Mouse (Mus musculus): ENCODE data around the gene Hoxc9. TPM values are rescaled to one million over a fixed set of nuclear protein-coding genes. Genes with fewer than 3 reads are reported as not detected.

Gene Hoxc9
- polyA plus RNA-seq (2015; fragmentation: Nextera tagmentation; extraction: Ambion mirVana): 0.16 and 0.31 TPM in 2 replicates

DNA sequence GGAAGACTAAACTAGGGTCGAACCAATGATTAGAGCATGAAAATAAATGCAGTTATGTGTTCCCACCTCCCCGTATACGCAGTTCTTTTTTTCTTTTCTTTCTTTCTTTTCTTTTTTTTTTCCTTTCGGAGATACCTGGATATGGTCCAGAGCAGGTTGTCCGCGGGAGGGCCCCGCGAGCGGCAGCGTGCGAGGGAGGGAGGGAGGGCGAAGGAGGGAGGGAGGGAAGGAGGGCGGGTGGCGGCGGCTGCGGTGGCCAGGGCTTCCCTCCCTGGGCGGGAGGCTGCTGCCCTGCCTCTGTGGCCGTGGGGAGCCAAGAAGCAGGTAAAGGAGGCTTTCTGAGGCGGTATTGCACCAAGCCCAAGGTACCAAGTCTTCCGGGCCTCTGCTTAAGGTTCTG, at the start of gene Hoxc9:
Hoxc9 (plus strand) TSS at position 269 of the 400 bp plus-strand sequence.
- Histone ChIP-seq H3K27me3 (replicated peaks; ENCODE audit: control insufficient read depth, insufficient read depth, low read length) (peaks cover 78% of the 10 kb centered on the region), H3K27ac (ENCODE audit: low read depth, low read length) (no peak within 1 kb of the TSS)

DNA sequence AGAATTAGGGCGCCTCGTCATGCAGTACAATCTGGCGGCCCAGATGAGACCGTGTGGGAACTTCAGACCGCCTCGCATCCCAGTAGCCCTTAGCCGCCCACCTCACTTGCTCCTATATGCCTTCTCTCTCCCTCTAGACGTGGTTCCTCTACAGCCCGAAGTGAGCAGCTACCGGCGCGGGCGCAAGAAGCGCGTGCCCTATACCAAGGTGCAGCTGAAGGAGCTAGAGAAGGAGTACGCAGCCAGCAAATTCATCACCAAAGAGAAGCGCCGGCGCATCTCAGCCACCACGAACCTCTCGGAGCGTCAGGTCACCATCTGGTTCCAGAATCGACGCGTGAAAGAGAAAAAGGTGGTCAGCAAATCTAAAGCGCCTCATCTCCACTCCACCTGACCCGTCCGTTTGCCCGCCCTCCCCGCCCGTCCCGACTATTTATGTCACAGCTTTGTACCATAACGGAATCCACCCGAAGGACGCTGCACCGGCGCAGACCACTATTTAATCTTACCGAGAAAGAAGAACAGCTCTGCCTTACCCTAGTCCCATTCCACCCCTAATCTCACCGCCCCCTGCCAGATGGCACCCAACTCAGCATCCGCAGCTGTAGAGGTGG, 49.1 kb upstream of the Hoxc9 start:
- Histone ChIP-seq H3K27ac (ENCODE audit: low read depth, low read length) (no peak overlapping the region), H3K4me3 (ENCODE audit: low read length) (no peak overlapping the region), H3K9me3 (ENCODE audit: control insufficient read depth, low read length) (no peaks in the 10 kb centered on the region; the same call in 1 of the 2 replicates), H3K9ac (ENCODE audit: low read depth, low read length) (no peak overlapping the region), H3K4me1 (ENCODE audit: control insufficient read depth, insufficient read depth, low read depth, low read length) (no peaks in the 10 kb centered on the region), H3K27me3 (replicated peaks; ENCODE audit: control insufficient read depth, insufficient read depth, low read length) (peaks cover 84% of the 10 kb centered on the region), H3K4me2 (ENCODE audit: low read length) (no peak overlapping the region), H3K36me3 (ENCODE audit: control insufficient read depth, insufficient read depth, low read length) (no peaks in the 10 kb centered on the region)
- no peak for ATAC-seq
- WGBS: under 1% methylated on average over 37 of the region's 40 CpGs

More for the DNA sequence above, at the start of gene Hoxc9:
- Histone ChIP-seq H3K9me3 (ENCODE audit: control insufficient read depth, low read length) (0 out of 2 replicates have a peak, but pooled peaks cover 2% of the 10 kb centered on the region), H3K4me1 (ENCODE audit: control insufficient read depth, insufficient read depth, low read depth, low read length) (no peaks in the 10 kb centered on the region), H3K9ac (ENCODE audit: low read depth, low read length) (no peak within 1 kb of the TSS), H3K36me3 (ENCODE audit: control insufficient read depth, insufficient read depth, low read length) (no peaks in the 10 kb centered on the region), H3K4me2 (ENCODE audit: low read length) (no peak within 1 kb of the TSS), H3K4me3 (ENCODE audit: low read length) (no peak within 1 kb of the TSS)
- no peak for ATAC-seq
- 1% methylated on average over 20 of the region's 20 CpGs for WGBS

DNA sequence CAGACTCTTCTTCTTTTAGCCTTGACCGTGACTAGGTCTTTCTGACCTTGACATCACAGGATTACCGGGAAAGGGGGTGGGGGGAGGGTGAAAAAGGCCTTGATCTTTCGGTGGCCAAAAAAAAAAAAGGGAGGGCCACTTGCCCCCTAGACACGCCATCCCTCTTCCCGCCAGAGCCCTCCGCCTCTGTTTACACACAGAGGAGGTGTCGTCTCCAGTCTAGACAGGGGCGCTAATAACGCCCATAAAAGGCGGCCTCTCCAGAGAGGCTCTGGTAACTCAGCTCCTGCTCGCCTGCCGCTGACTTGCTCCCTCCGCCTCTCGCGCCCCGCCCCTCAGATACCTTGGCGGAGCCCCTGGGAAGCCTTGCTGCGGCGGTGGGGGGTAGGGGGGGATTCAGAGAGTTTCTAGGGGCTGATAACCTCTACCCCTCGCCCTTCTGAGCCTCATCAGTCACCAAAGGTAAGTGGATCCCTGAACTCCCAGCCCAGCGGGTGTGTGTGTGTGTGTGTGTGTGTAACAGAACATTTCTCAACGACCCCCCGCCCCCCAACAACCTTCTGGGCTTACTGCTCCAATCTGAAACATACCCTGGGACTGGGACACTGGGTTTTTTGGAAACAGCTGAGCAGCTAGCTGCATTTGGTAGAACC, 44.4 kb upstream of the Hoxc9 start:
- Histone ChIP-seq H3K9ac (ENCODE audit: low read depth, low read length) (no peak overlapping the region), H3K4me1 (ENCODE audit: control insufficient read depth, insufficient read depth, low read depth, low read length) (no peaks in the 10 kb centered on the region), H3K36me3 (ENCODE audit: control insufficient read depth, insufficient read depth, low read length) (no peaks in the 10 kb centered on the region), H3K27me3 (replicated peaks; ENCODE audit: control insufficient read depth, insufficient read depth, low read length) (peaks cover 82% of the 10 kb centered on the region), H3K4me3 (ENCODE audit: low read length) (no peak overlapping the region), H3K4me2 (ENCODE audit: low read length) (no peak overlapping the region), H3K27ac (ENCODE audit: low read depth, low read length) (no peak overlapping the region), H3K9me3 (ENCODE audit: control insufficient read depth, low read length) (no peaks in the 10 kb centered on the region; the same call in 1 of the 2 replicates)
- ATAC-seq: no peak
- WGBS: 2% methylated on average over 22 of the region's 23 CpGs

DNA sequence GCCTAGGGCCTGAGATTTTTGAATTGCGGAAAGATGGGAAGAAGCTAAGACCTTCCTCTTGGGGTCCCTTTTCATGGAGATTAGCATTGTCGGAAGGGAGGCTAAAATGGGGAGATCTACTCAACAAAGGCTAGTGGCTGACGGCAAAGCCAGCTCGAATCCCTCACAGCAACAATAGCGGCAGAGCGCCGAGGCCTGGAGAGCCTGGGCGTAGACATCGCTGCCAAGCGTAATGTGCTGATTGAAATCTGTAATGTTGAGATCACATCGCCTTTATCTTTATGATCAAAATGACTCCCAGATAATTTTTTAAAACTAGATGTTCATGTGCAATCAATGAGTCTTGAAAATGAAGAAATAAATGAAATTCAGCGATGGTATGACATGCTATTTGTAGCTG, 41.8 kb upstream of the Hoxc9 start:
- no peak for ATAC-seq
- Histone ChIP-seq H3K4me3 (ENCODE audit: low read length) (no peak overlapping the region), H3K9ac (ENCODE audit: low read depth, low read length) (no peak overlapping the region), H3K27ac (ENCODE audit: low read depth, low read length) (no peak overlapping the region), H3K4me2 (ENCODE audit: low read length) (no peak overlapping the region), H3K4me1 (ENCODE audit: control insufficient read depth, insufficient read depth, low read depth, low read length) (no peaks in the 10 kb centered on the region), H3K36me3 (ENCODE audit: control insufficient read depth, insufficient read depth, low read length) (no peaks in the 10 kb centered on the region), H3K9me3 (ENCODE audit: control insufficient read depth, low read length) (no peaks in the 10 kb centered on the region), H3K27me3 (replicated peaks; ENCODE audit: control insufficient read depth, insufficient read depth, low read length) (peaks cover 83% of the 10 kb centered on the region)
- 1% methylated on average over 12 of the region's 12 CpGs for WGBS

DNA sequence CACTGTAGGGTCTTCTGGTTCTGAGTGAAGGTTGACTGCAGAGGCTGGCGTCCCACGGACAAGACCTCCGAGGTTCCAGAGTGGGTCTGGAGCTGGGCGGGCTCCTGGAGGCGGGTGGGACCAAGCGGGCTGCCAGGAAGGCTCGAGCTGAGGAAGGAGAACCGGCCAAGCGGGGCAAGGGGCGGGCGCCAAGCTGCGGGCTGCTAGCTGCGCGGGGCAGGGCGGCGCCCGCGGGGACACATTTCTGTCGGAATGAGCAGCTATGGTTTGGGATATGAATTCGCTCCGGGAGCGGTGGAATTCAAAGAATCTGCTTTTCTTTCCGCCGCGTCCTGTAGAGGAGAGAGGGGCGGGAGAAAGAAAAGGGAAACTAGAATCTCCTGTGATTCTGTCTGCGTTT, 41.3 kb upstream of the Hoxc9 start:
- 0% methylated on average over 27 of the region's 27 CpGs for WGBS
- H3K27me3 ChIP-seq (replicated peaks; ENCODE audit: control insufficient read depth, insufficient read depth, low read length): peaks cover 84% of the 10 kb centered on the region
- no peaks in the 10 kb centered on the region for H3K36me3 ChIP-seq (ENCODE audit: control insufficient read depth, insufficient read depth, low read length)
- H3K4me1 ChIP-seq (ENCODE audit: control insufficient read depth, insufficient read depth, low read depth, low read length): no peaks in the 10 kb centered on the region
- H3K4me2 ChIP-seq (ENCODE audit: low read length): no peak overlapping the region
- no peak overlapping the region for H3K4me3 ChIP-seq (ENCODE audit: low read length)
- ATAC-seq: no peak
- no peak overlapping the region for H3K9ac ChIP-seq (ENCODE audit: low read depth, low read length)
- no peak overlapping the region for H3K27ac ChIP-seq (ENCODE audit: low read depth, low read length)
- H3K9me3 ChIP-seq (ENCODE audit: control insufficient read depth, low read length): no peaks in the 10 kb centered on the region

DNA sequence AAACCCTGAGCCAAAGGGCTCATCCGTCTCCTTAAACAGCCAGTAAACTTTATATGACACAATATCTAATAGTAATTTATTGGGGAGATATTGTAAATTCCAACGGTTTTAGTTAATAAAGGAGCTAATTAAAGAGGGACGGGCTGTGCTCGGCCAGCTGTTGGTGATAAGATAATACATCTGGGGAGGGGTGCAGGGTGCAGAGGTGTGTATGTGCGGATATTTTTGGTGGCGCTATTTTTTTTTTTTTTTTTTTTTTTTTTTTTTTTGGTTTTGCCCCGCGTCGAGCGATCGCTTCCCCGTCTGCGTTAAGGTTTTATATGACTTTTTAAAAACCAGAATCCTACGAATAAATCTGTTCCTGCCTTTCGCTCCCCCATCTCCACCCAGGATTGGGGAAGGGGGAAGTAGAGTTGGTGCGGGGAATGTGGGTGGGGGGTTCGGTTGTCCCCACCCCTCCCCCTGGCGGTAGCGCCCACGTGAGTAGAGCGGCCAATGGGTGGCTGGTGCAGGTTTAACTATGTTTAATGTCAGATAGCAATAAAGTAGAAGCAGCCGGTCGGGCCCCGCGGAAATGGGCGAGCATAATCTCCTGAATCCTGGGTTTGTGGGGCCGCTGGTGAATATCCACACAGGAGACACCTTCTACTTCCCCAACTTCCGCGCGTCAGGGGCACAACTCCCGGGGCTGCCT, 39.8 kb upstream of the Hoxc9 start, which contains the start of gene Hoxc12:
Hoxc12 (plus strand) TSS at position 479 of the 694 bp plus-strand sequence.
- Histone ChIP-seq H3K9me3 (ENCODE audit: control insufficient read depth, low read length) (no peaks in the 10 kb centered on the region), H3K4me1 (ENCODE audit: control insufficient read depth, insufficient read depth, low read depth, low read length) (no peaks in the 10 kb centered on the region), H3K36me3 (ENCODE audit: control insufficient read depth, insufficient read depth, low read length) (no peaks in the 10 kb centered on the region), H3K27ac (ENCODE audit: low read depth, low read length) (no peak within 1 kb of the TSS), H3K9ac (ENCODE audit: low read depth, low read length) (no peak within 1 kb of the TSS), H3K4me2 (ENCODE audit: low read length) (no peak within 1 kb of the TSS), H3K4me3 (ENCODE audit: low read length) (no peak within 1 kb of the TSS), H3K27me3 (replicated peaks; ENCODE audit: control insufficient read depth, insufficient read depth, low read length) (peaks cover 85% of the 10 kb centered on the region)
- no peak for ATAC-seq
- under 1% methylated on average over 31 of the region's 31 CpGs for WGBS

DNA sequence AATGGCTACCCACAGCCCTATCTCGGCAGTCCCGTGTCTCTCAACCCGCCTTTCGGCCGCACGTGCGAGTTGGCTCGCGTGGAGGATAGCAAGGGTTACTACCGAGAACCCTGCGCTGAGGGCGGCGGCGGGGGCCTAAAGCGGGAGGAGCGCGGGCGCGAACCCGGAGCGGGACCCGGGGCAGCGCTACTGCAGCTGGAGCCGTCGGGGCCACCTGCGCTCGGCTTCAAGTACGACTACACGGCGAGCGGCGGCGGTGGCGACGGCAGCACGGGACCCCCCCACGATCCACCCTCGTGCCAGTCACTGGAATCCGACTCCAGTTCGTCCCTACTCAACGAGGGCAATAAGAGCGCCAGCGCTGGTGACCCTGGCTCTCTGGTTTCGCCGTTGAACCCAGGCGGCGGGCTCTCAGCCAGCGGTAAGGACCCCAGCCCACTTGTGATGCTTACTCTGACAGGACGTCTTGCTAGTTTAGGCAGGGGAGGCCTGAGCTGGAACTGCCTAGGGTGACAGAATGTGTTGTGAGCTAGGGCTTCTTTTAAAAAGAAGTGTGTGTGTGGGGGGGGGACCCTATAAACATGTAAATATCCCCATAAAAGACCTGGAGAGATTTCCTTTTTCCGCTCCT, 39.1 kb upstream of the Hoxc9 start:
- H3K27me3 ChIP-seq (replicated peaks; ENCODE audit: control insufficient read depth, insufficient read depth, low read length): peaks cover 83% of the 10 kb centered on the region
- no peaks in the 10 kb centered on the region for H3K36me3 ChIP-seq (ENCODE audit: control insufficient read depth, insufficient read depth, low read length)
- no peak for ATAC-seq
- no peak overlapping the region for H3K27ac ChIP-seq (ENCODE audit: low read depth, low read length)
- no peak overlapping the region for H3K4me3 ChIP-seq (ENCODE audit: low read length)
- WGBS: under 1% methylated on average over 48 of the region's 50 CpGs
- no peaks in the 10 kb centered on the region for H3K4me1 ChIP-seq (ENCODE audit: control insufficient read depth, insufficient read depth, low read depth, low read length)
- no peak overlapping the region for H3K4me2 ChIP-seq (ENCODE audit: low read length)
- H3K9ac ChIP-seq (ENCODE audit: low read depth, low read length): no peak overlapping the region
- no peaks in the 10 kb centered on the region for H3K9me3 ChIP-seq (ENCODE audit: control insufficient read depth, low read length)

DNA sequence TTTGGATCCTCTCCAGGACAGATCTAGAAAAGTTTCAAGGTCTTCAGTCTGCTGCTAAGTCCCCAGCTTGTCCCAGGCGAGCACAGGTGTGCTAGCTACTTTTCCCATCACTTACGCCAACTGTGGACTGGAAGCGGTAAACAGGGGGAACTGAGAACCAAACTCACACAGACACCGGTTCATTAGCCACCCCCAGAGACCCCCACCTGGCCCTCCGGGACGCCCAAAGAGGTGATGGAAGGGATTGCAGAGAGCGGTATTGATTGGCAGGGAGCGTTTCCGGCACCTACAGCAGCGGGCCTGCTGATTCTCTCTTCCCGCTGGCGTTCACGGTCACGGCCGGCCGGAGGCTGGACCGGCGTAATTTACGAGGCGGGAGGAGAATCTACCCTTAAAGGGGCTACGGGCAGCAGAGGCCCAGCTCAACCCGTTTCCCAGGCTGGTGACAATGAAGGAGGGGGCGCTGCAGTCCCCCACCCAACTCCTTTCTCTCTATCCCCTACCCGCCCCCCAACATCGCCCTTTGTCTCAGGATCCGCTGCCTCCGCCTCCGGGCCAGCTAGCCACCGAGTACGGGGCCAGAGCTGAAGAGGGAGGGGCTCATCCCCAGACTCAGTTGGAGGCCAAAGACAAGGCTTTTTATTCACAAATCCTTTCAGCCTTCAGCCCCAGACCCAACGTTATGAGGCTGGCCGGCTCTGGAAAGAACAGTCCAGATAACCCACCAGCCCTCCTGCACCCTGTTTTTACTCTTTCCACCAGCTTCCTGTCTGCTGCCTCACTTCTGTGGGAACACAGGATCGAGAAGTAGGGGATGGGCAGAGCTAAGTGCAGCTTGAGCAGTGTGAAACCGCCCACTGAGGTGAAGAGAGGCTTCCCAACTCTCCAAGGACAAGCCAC, 36.7 kb upstream of the Hoxc9 start:
- Histone ChIP-seq H3K4me2 (ENCODE audit: low read length) (no peak overlapping the region), H3K4me3 (ENCODE audit: low read length) (no peak overlapping the region), H3K9me3 (ENCODE audit: control insufficient read depth, low read length) (no peaks in the 10 kb centered on the region), H3K27me3 (replicated peaks; ENCODE audit: control insufficient read depth, insufficient read depth, low read length) (peaks cover 78% of the 10 kb centered on the region), H3K36me3 (ENCODE audit: control insufficient read depth, insufficient read depth, low read length) (no peaks in the 10 kb centered on the region), H3K9ac (ENCODE audit: low read depth, low read length) (no peak overlapping the region), H3K4me1 (ENCODE audit: control insufficient read depth, insufficient read depth, low read depth, low read length) (peaks cover 3% of the 10 kb centered on the region; the same call in 1 of the 2 replicates), H3K27ac (ENCODE audit: low read depth, low read length) (no peak overlapping the region)
- WGBS: 2% methylated on average over 34 of the region's 34 CpGs
- no peak for ATAC-seq

All from hindbrain, embryonic 16.5 days (tissue).